Mouse (Mus musculus) granulocyte monocyte progenitor cell, adult 5-6 weeks (primary cell): ENCODE data around the gene Adora3. TPM values are rescaled to one million over a fixed set of nuclear protein-coding genes. Genes with fewer than 3 reads are reported as not detected.

Experiments used
- ATAC-seq: replicated peaks from 2 replicates; pipeline ENCODE4 v1.8.0; 2016; ENCODE audit warnings: mild to moderate bottlenecking, moderate TSS enrichment, inconsistent platforms; ENCODE audit not compliant: poor library complexity, severe bottlenecking
- total RNA-seq, 2 experiments: library from RNA; stranded (forward) in 1 of 2; stranded (reverse) in 1 of 2; fragments of 200-712, 200-1000 nt in 1 of 2; fragments of >200 nt in 1 of 2; fragmentation: Nextera tagmentation in 1 of 2; gene quantifications; 2 replicates each; pipeline ENCODE4 v1.2.3; 2014 to 2017

Adora3 gene
- total RNA-seq (2014; fragmentation: Nextera tagmentation) = 1.4 and 1.5 TPM in 2 replicates
- total RNA-seq (2017) = 0.26 and 1.9 TPM in 2 replicates

- no peak for ATAC-seq
Observed at GRCm38 (mm10) chr3:105870558-105870957, at the start of gene Adora3, which contains the start of gene Tmigd3. Gene Adora3, plus strand, starts transcription at chr3:105870858. Gene Tmigd3, plus strand, starts transcription at chr3:105870903.

GRCm38 (mm10) chr3:105821504-105821903, 49.2 kb upstream of the Adora3 start:
- ATAC-seq = no peak

- ATAC-seq = no peak
Observed at GRCm38 (mm10) chr3:105823609-105824008, 47.0 kb upstream of the Adora3 start.

- no peak for ATAC-seq
Observed at GRCm38 (mm10) chr3:105824103-105824502, 46.6 kb upstream of the Adora3 start.

- no peak for ATAC-seq
Observed at GRCm38 (mm10) chr3:105824704-105825103, 46.0 kb upstream of the Adora3 start.

- peak; percentile 92 for ATAC-seq
Observed at GRCm38 (mm10) chr3:105825501-105826161, 45.0 kb upstream of the Adora3 start.

- ATAC-seq = no peak
Observed at GRCm38 (mm10) chr3:105831584-105831983, 39.1 kb upstream of the Adora3 start.

- ATAC-seq = no peak
Observed at GRCm38 (mm10) chr3:105835875-105836274, 34.8 kb upstream of the Adora3 start.

GRCm38 (mm10) chr3:105836883-105837282, 33.8 kb upstream of the Adora3 start:
- no peak for ATAC-seq

- ATAC-seq = no peak
Observed at GRCm38 (mm10) chr3:105838655-105839054, 32.0 kb upstream of the Adora3 start.

- ATAC-seq = peak; percentile 46
Observed at GRCm38 (mm10) chr3:105839836-105840235, 30.8 kb upstream of the Adora3 start.

- ATAC-seq = no peak
Observed at GRCm38 (mm10) chr3:105846294-105847069, 24.2 kb upstream of the Adora3 start.

- no peak for ATAC-seq
Observed at GRCm38 (mm10) chr3:105853781-105854180, 16.9 kb upstream of the Adora3 start.

- no peak for ATAC-seq
Observed at GRCm38 (mm10) chr3:105854786-105855185, 15.9 kb upstream of the Adora3 start.

- peak; percentile 55 for ATAC-seq
Observed at GRCm38 (mm10) chr3:105857513-105857912, 13.1 kb upstream of the Adora3 start.

GRCm38 (mm10) chr3:105861747-105862366, 8.8 kb upstream of the Adora3 start:
- ATAC-seq = peak; percentile 87

GRCm38 (mm10) chr3:105864123-105864522, 6.5 kb upstream of the Adora3 start:
- ATAC-seq = 0 out of 2 replicates have a peak, but pooled peaks have one; percentile 8

- ATAC-seq = peak; percentile 62
Observed at GRCm38 (mm10) chr3:105865122-105865521, 5.5 kb upstream of the Adora3 start.

GRCm38 (mm10) chr3:105868135-105868534, 2.5 kb upstream of the Adora3 start:
- no peak for ATAC-seq

- ATAC-seq = no peak
Observed at GRCm38 (mm10) chr3:105872034-105872433, 1.4 kb downstream of the Adora3 start.

GRCm38 (mm10) chr3:105872579-105872978, 1.9 kb downstream of the Adora3 start:
- ATAC-seq = no peak
